Mouse (Mus musculus) liver, postnatal 0 days (tissue): ENCODE data around the gene Alkal2.

ENCODE experiments used
- CTCF ChIP-seq: sonication (generic); IDR thresholded peaks from 2 replicates; pipeline ENCODE4 v1.5.1; 2016; ENCODE audit warnings: antibody characterized with exemption, low read depth
- EP300 ChIP-seq: IDR thresholded peaks from 2 replicates; pipeline ENCODE4 v1.6.1; 2016; ENCODE audit warnings: antibody characterized with exemption, low read depth, mild to moderate bottlenecking

DNA sequence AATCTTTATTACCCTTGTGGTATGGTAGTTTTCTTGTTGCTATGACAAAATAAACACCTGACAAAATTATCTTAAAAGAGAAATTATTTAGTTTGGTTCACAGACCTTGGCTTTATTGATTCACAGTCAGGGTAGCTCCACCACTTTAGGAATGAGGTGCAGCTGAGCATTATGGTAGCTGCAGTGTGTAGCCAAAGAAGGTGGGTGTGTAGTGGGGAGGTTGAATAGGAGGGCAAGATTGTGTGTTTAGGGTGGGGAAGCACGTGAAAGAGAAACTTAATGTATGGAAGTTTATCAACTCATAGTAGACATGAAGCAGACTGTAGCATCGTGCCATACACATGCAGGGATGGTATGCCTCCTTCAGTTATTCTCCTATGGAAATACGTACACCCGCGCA, 27.9 kb upstream of the Alkal2 start:
- TF ChIP-seq CTCF (no peak), EP300 (no peak)
